Mouse (Mus musculus): ENCODE results near the gene Selenot.
A peak's percentile ranks its signal among the peaks of the same experiment; 100 is the strongest.
"Not testable (repeated sequence)": the region's sequence is repeated elsewhere in the genome, so short reads cannot be mapped to it uniquely, and the experiment has no call there.

Selenot gene

GRCm38 (mm10) chr3:58576137-58577066 is at the start of gene Selenot:
TSS of gene Selenot (plus strand) at chr3:58576636.
- DNase-seq (ENCODE audit: low spot score): peak; percentile 97

GRCm38 (mm10) chr3:58536573-58536972 is 39.9 kb upstream of the Selenot start:
- DNase-seq (ENCODE audit: low spot score): no peak

DNA sequence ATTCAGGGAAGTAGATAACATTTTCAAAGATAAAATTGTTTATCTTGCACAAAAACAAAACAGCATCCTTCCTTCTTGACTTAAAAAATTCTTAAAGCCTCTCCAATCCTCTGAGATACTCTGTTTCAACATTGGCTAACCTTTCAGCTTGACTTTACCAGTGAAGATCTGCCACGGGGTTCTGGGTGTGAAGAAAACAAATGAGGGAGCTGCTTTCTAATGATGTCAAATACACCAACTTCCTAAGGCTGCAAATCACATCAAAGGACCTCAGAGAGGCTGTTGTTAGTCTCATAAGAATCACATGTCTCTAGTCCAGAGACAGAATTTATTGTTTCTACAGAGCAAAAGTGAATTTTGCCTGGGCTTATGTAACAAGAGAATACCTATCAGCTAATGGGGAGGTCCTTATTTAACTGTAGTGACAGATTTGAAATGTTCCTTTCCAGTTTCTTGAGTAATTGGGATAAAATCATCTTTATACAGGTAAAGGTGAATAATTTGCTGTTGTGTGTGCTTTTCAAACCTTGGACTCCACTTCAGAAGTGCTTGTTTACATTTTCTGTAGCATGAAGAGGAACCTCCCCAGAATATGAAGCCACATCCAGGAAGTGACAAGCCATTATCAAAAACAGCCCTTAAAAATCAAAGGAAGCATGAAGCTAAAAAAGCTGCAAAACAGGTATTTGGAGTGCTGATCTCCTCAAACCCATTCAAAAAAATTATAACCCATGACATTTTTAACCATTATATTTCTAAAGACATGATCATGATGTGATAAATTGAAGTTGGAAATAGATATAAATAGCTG is 24.2 kb upstream of the Selenot start:
- no peak for DNase-seq (ENCODE audit: low spot score)

GRCm38 (mm10) chr3:58556649-58557048 is 19.8 kb upstream of the Selenot start:
- DNase-seq (ENCODE audit: low spot score): no peak

- DNase-seq (ENCODE audit: low spot score): no peak
These were observed 16.5 kb upstream of the Selenot start for GRCm38 (mm10) chr3:58559887-58560286.

- no peak for DNase-seq (ENCODE audit: low spot score)
These were observed 15.0 kb upstream of the Selenot start for GRCm38 (mm10) chr3:58561437-58561836.

DNA sequence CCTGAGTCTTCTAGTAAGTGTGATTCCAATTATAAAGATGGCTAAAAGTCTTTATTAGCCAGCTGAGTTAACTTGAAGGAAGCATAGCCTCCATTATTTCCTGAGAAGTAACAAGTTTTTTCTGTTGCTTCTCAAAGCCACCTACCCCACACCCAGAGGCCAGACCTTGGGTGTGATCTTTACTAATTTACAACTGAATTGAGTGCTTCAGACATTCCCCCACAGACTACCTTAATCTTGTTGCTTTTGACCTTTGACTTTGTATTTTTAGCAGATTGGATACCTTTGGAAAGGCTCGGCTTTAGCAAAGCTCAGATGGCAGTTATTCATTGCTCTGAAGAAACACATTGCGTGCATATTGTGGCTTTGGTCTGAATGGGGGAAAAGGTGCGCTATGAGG is 5.6 kb upstream of the Selenot start:
- no peak for DNase-seq (ENCODE audit: low spot score)

GRCm38 (mm10) chr3:58577067-58577503 is 649 bp downstream of the Selenot start:
- peak; percentile 47 for DNase-seq (ENCODE audit: low spot score)

DNA sequence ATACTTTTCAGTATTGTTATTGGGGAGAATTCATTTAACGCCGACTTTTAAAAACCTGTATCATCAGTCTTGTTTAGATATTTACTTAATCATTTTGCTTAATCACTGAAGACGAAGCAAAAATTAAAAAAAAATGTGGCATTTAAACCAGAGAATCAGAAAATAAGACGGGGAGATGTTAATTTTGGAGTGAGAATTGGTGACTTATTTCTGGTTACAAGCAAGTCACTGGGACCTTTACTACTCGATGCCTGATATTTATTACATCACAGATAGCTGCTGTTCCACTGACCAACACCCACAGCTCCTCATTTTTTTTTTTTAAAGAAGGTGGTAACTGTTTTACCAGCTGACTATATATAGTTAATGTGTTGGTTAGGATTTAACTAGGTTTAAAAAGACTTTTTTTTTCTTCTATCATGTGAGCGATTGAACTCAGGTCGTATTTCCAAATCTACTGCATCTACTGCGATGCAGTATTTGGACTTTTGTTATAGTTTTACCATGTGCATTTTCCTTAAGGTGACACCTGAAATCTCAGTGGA is 1.1 kb downstream of the Selenot start:
- no peak for DNase-seq (ENCODE audit: low spot score)

DNA sequence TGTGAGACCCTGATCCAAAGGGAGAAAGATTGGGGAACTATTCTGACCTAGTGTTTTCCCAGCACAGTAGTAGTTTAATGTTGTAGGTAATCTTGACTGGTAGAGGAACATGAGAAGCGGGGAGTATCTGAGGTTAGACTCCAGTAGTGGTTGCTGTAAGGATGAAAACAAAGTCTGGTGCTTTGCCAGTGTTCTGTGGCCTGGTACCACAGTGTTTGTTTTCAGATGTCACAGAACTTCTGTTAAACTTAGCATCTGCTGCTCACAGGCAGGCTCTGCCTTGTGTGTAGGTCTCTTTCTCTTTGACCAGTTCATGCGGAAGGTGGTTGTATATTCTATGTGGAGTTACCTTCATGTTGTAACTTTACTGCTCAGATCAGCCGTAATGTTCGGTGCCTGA is 5.1 kb downstream of the Selenot start:
- no peak for DNase-seq (ENCODE audit: low spot score)

DNA sequence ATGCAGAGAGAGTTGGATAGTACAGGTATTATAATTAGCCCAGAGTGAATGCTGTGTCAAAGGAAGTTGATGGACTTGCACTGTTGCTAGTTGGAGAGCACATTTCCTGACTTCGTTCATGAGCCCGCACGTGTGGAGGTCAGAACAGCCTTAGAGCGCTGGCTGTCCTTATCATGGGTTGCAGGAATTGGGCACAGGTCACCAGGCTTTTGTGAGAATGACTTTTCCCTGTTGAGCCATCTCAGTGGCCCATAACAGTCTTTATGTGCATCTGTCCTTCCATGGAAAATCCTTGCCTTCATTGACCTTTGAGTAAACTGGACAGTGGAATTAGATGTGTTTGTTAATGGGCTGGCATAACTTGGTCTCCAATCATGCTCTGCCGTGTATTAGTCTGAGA is 5.9 kb downstream of the Selenot start:
- no peak for DNase-seq (ENCODE audit: low spot score)

GRCm38 (mm10) chr3:58582788-58583426 is 6.5 kb downstream of the Selenot start:
- no peak for DNase-seq (ENCODE audit: low spot score)

DNA sequence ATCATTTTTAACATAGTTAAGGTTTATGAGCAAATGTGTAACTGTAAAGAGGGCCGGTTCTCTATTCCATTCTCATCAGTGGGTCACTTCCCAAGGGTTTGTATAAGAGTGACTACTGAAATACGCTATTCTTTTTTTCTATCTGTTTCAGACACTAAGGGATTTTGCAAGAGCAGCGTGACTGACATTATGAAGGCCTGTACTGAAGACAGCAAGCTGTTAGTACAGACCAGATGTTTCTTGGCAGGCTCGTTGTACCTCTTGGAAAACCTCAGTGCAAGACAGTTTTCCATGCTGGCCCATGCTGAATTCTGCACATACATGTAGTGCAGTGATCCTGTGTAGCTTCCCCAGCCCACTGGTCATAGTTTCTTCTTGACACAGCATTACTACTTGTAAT is 14.1 kb downstream of the Selenot start:
- not testable (repeated sequence) for DNase-seq (ENCODE audit: low spot score)

- DNase-seq (ENCODE audit: low spot score): not testable (repeated sequence)
These were observed 16.2 kb downstream of the Selenot start for GRCm38 (mm10) chr3:58592666-58593065.

- no peak for DNase-seq (ENCODE audit: low spot score)
These were observed 17.2 kb downstream of the Selenot start for GRCm38 (mm10) chr3:58593623-58594022.

DNA sequence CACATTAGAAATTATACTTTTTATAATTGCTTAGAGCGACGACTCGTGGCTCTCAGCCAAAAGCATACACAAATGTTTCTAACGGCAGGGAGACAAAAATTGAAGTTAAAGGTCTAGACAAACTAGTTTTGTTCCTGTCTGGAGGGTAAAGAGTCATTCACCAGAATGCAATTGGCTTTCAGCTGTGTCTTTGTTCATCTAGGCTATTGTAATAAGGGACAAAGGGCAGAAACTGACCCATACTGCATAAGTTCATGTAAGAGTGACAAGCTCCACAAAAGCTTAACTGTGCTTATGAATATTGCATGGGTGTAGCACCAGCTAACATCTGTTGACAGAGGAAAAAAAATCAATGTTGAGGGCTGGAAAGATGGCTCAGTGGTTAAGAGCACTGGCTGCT is 32.1 kb downstream of the Selenot start:
- DNase-seq (ENCODE audit: low spot score): no peak

GRCm38 (mm10) chr3:58609985-58610384 is 33.5 kb downstream of the Selenot start:
- no peak for DNase-seq (ENCODE audit: low spot score)

- DNase-seq (ENCODE audit: low spot score): no peak
These were observed 44.6 kb downstream of the Selenot start for GRCm38 (mm10) chr3:58621066-58621465.

- no peak for DNase-seq (ENCODE audit: low spot score)
These were observed 46.4 kb downstream of the Selenot start for GRCm38 (mm10) chr3:58622665-58623394.

DNA sequence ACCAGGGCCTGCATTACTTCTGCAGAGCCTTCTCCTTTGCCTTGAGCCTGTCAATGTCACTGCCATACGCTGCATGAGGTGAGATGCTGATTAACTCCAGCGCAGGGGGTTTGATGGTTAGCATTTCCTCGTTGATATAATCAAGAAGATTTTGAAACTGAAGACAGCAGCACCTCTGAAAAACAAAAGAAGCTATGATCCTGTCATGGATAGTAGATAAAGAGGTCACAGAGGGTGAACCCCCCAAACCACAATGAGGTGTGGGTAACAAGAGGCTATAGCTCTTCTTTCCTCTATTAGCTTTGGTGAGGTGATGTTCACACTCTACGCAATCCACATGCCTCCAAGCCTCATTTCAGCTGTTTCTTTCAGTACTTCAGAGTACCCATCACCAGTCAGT is 48.5 kb downstream of the Selenot start:
- DNase-seq (ENCODE audit: low spot score): no peak

GRCm38 (mm10) chr3:58631693-58632092 is 55.3 kb downstream of the Selenot start:
- DNase-seq (ENCODE audit: low spot score): no peak
